Mouse (Mus musculus) gastrocnemius, postnatal 4 days (tissue): ENCODE measurements at regions not wholly inside any gene's neighbourhood (a gene's known extent, or its start where the extent isn't known, plus 50 kb on each side); places are given as distances from the start of the nearest gene placed in this dataset.

ENCODE experiments used
- DNase-seq, 2 experiments: peaks; one replicate each; pipeline ENCODE4 v3.0.0; 2021 to 2022; ENCODE audit warnings: low spot score in 2 of 2, mixed read lengths in 2 of 2

DNA sequence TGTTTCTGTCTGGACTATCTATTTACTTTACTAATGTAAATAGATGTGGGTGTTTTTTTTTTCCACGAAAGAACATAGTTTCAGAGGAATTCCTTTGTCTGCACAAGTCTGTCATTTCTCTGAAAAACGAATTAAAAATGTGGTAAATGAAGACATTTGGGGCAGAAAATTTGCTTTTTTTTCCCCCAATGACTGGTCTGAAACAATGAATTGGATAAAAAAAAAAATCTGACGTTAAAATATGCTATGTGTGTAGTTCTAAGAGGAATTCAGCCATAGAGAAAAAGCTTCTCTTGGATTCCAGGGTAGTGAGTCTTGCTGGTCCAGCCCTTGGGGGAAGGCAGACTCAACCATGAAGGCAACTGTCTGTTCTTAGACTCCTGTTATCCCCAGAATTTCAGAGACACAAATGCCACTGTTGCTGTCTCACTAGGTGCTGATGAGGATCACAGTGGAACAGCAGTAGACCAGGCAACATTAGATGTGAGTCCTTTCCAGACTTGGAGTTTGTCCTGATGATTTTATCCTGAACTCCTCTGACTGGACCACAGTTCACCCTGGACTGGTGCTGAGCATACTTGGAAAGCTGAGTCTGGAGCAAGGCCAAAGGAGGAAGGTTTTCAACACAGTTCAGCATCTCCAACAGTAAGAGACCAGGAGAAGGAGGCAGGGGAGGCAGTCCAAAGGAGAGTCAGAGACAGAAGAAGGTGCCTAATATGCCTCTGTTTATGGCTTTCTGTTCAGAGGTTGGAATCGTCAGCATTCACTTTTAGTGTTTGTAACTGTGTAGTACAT, 162.3 kb upstream of the Foxq1 start:
- no peak for DNase-seq

GRCm38 (mm10) chr13:31396216-31396910, 159.6 kb upstream of the Foxq1 start:
- DNase-seq, result no peak

GRCm38 (mm10) chr13:31397246-31397645, 158.7 kb upstream of the Foxq1 start:
- DNase-seq, result no peak

DNA sequence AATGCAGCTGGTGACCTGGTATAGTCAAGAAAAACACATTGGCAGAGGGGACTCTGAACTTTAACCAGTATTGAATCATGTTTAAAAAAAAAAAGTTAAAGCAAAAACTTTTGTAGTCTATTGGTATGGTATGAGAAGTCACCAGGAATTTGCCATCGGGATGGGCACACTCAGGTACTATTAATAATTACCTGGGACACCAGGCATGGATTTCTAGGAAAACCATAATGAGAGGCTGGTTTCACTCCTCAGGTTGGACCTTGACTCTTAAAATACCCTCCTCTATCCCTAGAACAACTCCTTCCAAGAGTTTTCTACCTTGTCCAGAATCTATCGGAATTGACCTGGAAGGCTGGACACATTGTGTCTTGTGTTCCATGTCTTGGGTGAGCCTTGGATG, 155.5 kb upstream of the Foxq1 start:
- no peak for DNase-seq

DNA sequence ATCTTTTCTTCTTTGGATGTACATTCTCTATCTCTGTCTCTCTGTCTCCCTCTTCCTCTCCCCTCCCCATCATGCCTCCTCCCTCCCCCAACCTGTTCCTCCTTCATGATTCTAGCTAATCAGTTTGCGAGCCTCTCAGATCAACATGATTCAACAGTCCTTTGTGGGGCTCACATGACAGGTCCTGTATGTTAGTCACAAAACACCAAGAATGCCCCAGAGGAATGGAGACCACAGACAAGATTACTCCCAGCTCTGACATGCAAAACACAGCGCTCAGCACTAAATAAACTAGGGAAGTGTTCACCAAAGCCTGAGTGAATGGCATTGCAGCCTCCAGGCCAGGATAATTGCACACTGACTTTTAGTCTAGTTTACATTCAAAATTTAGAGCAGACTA, 150.6 kb upstream of the Foxq1 start:
- DNase-seq, result no peak

DNA sequence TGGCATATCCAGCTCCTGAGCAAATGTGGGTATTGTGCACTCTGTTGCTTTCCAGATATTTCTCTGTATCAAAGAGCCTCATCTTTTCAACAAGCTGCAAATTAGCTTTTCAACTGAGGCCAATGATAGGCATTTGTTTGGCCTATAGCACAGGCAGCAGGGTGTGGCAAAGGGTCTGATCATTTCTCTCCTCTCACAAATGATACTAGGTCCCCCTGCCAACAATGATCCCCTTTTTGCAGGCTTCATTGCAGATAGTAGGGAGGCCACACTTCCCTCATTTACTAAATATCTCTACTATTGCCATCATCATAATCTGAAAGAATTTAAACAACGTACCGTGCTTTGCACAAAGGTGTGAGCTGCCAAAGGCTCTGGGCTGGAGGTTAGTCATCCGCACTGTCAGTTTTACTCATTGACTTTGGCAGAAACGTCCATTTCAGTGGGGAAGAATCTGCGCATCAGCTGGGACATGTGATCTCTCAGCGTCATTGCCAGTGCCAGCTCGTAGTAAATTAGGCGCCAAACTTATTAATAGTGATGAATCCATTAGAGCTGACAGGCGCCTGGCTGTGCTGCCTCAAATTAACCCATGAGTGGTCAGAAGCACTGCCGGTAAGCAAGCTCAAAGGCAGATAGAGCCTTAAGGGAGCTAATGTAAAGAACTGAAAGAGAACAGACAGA, 147.4 kb upstream of the Foxq1 start:
- DNase-seq, result no peak

DNA sequence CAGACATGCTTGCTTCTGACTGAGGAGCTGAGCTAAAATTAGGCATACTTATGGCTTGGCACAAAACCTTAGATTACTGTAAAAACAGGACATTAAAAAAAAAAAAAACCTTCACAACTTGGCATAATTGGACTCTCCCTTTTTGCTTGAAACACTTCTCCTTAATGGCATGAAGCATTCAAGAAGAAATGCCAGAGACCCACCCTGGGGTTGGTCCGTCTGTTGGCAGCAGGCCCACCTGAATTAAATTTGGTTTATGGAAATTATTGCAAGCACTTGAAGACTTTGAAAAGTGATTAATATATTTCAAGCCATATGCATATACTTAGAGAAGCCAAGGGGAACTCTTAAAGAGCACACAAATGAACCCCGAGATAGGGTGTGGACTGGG, 146.8 kb upstream of the Foxq1 start:
- DNase-seq, result no peak

GRCm38 (mm10) chr13:31421556-31421955, 134.4 kb upstream of the Foxq1 start:
- no peak for DNase-seq

- no peak for DNase-seq
Measured at GRCm38 (mm10) chr13:31423599-31423998, 132.3 kb upstream of the Foxq1 start.

DNA sequence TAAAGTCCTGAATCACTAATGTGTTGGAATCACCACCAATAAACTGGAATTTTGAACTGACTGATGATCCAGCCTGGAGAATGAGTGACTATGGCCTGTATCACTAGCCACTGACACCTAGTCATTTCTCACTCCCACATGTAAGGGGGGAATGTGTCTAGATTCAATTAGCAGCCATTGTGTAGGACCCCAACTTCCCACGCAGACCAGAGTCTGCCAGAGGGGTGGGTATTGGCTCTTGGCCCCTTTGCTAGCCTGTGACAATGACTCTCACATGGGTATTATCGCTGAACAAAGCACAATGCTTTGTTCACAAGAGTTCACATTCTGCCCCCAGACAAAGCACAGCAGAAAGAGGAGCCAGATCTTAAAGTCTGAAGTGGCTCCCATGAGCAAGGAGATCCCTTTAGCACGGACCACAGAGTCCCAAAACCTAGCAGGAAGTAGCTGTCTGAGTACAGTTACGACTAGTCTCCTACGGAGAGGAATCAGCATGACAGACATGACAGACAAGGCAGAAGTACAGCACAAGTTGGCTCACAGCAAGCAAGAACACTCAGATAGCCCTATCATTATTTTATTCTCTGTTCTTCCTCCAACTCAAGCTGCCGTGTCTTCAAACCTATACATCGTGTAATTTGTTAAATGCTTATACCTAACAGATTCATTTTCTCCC, 130.0 kb upstream of the Foxq1 start:
- no peak for DNase-seq

DNA sequence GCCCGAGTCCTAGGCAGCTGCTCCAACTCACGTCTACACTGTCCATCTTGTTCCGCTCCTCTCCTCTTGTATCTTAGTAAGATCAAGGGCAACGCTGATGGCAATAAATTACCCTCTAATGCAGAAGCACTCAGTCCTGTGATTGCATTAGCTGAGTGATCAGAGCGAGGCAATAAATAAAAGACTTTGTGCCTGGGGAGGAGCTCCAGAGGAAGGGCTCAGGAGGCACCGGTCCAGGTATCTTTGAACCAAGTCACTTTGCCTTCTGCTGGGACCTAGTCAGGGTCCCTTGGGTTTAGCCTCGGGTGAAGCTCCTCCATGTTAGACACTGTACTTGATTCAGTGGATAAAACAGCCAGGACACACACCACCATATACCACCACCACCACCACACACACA, 119.5 kb upstream of the Foxq1 start:
- DNase-seq, result no peak

DNA sequence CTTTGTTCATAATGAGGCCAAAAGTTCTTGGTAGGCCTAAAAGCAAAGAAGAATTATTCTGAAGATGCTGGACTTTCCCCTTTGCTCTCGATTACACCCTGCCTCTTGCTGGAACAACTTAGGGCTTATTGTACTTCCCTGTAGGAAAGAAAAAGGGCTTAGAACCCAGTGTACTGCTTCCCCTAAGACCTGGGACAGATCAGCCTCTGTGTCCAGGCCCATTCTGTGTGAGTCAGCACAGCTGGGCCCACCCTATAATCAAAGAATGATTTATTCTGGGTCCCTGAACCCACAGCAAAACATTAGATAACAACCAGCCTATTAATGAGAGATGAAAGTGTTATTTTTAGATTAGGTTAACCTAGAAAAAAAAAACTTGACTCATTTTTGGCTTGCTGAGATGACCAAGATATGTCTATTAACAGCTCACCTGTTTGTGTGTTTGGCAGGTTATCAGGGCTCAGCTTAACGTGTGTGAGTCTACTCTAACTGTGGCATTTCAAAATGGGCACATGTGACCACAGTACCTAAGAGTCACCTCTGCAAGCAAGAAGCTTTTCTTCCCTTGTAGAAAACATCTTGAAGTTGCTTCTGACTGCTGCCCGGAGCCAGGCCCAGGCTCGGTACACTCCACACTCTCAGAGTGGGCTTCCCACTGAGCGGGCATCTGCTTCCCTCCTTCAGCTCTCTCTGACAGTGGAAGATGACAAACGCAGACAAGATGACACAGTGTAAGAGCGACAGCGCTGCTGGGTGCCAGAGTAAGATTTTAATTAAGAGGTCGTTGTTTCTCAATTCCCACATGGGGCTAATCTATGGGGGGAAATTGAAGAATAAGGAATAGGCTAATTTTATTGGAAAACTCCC, 115.9 kb upstream of the Foxq1 start:
- no peak for DNase-seq

DNA sequence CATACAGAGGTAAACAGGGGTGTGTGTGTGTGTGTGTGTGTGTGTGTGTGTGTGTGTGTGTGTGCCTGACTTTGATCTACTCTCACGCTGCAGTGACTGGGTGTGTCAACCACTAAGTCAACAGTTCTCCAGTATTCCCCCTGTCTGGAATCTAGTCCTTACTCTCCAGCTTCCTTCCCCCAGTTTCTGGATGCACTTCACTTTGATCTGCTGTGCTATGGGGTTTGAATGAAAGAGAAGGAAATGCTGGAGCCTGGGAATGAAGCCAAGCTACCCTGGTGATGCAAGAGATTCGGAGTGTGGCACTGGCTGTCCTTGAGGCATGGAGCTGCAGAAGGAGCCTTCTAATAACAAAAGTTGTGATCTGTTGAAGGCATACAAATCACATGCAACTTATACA, 97.1 kb upstream of the Foxq1 start:
- no peak for DNase-seq

GRCm38 (mm10) chr13:31465141-31465540, 90.8 kb upstream of the Foxq1 start:
- DNase-seq, result no peak

DNA sequence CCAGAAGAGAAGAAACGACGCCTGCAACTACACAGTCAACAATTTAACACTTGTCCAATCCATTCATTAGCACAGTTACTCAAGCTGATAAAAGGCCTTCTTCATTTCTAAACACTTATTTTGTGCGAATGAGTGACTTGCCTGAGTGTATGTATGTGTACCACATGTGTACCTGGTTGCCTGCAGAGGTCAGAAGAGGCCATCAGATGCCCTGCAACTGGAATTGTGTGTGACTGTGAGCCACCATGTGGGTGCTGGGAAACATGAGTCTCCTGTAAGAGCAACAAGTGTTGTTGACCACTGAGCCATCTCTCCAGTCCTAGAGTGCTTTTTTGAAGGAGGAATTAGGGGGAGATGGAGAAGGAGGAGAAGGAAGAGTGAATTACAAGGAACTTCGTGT, 90.2 kb upstream of the Foxq1 start:
- no peak for DNase-seq

GRCm38 (mm10) chr13:31468131-31468530, 87.8 kb upstream of the Foxq1 start:
- no peak for DNase-seq

- DNase-seq, result no peak
Measured at GRCm38 (mm10) chr13:31468983-31469382, 87.0 kb upstream of the Foxq1 start.

DNA sequence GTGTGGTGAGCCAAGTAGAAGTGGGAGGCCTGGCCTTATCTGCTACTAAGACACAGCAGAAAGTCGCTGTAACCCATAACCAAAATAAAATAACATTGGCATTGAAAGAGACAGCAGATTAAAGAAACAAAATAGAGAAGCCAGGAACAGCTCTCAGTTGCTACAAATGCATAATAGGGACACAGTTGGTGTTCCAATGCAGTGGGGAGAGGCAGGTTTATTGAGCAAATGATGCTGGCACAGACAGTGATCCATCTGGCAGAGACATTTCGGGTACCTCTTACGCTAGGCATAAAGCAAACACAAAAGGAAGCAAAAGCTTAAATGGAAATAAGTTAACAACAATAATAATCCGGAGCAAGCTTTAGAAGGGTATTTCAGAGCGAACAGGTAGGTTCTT, 83.6 kb upstream of the Foxq1 start:
- DNase-seq, result no peak

DNA sequence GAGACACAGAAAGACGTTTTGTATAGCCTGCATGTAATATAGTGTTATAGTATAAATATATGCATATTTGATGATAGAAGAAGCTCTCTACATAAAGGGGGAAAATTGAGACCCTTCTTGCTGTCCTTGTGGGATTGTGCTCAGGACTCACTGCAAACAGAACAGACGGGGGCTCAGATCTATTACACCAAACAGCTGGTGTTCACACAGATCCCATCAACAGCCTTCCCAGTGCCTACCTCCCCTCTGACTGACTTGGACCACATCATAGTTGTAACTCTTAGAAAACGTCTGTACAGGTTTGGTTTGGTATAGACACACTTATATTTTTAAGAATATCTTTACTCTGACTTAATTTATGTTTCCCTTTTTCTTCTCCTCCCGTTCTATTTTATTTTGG, 83.1 kb upstream of the Foxq1 start:
- DNase-seq, result no peak

DNA sequence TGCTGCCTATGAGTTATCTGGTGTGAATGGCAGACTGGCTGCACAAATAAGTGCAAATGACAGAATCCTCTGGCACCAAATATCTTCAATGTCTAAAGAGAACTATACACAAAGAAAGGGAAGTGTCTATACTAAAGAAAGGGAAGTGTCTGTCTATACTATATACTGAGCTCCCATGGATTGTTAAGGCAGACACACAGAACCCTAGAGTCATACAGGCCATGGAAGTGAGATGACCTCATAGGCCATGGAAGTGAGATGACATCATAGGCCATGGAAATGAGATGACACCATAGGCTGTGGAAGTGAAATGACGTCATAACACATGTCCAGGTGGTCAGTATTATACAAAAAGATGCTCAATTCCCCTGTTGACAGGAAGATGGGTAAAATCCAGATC, 82.7 kb upstream of the Foxq1 start:
- DNase-seq, result no peak

DNA sequence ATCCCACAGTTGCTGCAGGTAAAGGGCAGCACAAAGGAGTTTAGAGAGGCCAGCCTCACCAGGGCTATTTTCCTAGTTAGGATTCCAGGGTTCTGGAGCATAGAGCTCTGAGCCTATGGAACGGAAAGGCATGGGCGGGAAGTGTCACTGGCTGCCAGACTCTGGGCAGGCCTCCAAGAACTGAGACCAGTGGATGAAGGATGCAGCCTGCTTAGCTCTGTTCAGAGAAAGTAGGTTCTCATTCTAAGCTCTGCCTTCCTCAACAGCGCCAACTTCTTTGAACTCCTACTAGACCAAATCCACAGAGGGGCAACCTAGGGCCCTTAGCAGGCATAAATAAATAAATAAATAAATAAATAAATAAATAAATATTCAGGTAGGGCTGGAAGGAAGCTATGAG, 80.1 kb upstream of the Foxq1 start:
- DNase-seq, result peak in 1 of 2 experiments; percentile 13
